Mouse (Mus musculus): ENCODE data around the gene 1810062G17Rik.

1810062G17Rik gene

DNA sequence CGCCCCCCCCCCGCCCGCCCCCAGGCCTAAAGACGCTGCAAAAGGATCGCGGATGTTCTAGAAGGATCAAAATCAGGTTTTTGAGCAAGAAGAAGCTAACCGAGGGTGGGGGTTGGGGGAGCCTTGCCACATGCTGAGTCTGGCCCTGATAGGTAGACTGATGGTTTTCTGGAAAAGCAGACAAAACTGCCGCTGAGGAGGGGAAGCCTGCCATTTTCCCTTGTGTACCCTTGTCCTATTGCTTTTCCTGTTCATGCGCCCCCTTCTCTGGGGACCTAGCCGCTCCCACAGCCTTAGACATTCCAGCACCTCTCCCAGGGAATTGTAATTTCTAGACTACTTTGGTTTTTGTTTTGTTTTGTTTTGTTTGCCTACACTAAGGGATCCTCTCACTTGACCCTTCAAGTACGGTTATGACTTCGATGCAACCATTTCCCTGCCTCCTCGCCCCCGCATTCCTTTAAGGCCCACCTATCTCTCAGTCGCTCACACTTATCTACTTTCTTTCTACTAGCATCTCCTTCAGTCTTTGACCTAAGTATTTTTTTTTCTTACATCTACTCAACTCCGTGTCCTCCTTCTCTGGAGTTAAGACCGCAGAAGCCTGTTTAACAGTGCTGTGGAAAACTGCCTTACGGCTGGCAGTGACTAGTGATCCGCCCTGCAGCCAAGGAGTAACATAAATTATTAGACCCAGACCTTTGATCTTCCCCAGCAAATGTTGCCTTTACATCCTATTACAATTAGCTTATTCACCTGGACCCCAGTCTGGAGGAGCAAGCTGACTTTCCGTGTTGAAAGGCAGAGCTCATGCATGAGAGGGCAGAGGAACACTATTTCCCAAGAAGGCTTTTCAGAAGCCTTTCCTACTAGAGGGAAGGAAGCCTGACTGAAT is 771 bp downstream of the 1810062G17Rik start:
- in situ Hi-C loops (cut with MboI, MseI): no loop called here

DNA sequence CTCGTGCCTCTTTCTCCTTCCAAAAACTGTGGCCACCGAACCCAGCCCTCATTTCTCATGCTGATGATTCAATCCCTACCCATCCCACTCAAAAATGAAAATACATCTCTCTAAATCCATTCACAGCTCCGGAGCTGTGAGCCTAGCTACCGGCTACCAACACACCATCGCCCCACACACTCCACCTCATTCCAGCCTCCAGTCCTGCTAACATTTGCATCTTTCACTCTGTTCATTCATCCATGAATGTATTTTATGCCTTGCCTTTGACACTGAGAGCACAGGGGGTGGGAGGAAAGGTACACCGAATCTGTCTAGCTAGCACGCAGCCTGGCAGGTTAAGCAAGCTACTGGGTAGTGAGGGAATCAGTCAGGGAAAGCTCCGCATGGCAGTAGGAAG is 3.0 kb downstream of the 1810062G17Rik start:
- in situ Hi-C loops (cut with MboI, MseI): no loop called here

DNA sequence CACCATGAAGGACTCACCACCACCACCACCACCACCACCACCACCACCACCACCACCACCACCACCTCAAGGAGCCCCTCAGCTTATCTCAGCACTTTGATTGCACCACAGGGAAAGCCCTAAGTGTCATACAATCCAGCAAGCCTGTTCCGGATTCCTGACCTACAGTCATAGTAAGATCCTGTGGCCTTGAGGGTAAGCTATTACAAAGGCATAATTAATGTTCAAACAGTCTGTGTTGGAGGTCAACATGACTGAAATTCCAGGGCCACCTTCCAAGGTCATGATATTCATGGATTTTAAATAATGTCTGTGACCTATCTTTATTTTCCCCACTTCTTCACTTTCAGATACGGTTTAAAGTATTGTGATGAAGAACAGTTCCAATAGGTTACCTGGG is 4.7 kb downstream of the 1810062G17Rik start:
- in situ Hi-C loops (cut with MboI, MseI): no loop called here

DNA sequence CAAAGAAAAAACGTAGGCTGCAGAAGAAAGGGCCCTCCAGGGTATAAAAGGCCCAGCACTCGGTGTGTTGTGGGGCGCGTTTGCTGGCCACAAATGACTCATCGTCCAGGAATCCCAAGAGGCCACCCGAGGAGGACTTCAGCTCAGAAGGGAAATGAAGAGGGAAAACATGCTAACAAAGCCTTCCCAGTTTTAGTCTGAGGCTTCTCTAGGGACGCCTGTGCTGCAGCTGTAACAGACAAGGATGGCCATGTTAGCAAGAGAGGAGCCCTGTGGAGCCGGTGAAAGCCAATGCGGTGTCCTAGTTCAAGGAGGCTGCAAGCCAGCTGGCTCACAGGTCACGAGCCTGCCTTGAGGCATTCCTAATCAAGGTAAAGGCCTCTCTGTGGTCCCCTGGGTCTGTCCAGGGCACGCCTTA is 6.0 kb downstream of the 1810062G17Rik start:
- in situ Hi-C loops (cut with MboI, MseI): no loop called here

DNA sequence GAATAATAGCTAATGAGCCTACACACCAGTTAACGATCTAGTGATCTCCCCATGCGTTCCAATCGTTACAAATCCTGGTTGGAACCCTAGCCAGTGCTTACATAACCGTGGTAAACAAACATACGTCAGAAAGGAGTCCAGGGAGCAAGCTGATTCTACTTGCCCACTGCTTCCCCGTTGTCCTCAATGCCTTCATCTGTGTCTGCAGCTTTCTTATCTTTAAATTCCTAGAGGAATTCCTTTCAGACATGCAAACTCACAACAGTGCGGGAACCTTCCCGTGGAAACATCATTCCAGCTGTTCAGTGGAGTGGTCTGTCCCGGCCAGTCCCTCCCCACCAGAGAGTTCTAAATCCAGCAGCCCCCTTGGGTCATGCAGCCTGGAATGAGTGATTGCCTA is 7.2 kb downstream of the 1810062G17Rik start:
- in situ Hi-C loops (cut with MboI, MseI): no loop called here

DNA sequence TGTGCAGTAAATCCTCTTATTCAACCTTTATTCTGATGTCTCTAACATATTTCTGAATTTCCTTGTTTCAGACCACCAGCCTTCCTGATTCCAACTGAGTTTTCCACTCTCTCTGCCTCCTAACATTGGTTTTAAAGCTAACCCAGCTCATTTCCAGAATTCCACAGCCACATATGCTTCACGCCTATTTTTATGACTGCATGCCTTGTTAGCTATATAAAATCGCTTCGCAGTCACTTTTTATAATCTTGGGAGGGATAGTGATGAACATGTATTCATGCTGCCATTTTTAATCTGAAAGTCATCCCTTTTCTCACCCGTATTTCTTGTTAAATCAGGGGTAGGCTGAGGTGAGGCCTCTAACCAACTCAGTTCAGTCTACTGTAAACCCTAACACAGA is 8.6 kb downstream of the 1810062G17Rik start:
- in situ Hi-C loops (cut with MboI, MseI): no loop called here

DNA sequence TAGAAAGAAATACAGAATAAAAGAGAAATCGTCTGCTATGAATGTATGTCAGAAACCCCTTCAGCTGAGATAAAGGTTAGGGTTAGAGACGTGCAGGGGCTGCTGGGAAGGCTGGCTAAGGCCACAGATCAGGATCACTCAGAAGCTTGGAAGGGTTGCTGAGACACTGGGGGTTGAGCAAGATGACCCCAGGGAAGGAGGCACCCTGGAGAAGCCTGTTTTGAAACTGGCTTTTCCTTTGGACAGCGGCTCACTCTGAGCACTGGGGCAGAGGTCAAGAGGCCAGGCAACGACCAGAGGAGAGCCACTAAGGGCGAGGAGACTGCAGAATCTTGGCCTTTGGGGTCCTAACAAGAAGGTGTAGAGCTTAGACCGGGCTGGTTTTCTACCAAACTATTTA is 10.4 kb downstream of the 1810062G17Rik start:
- in situ Hi-C loops (cut with MboI, MseI): no loop called here

DNA sequence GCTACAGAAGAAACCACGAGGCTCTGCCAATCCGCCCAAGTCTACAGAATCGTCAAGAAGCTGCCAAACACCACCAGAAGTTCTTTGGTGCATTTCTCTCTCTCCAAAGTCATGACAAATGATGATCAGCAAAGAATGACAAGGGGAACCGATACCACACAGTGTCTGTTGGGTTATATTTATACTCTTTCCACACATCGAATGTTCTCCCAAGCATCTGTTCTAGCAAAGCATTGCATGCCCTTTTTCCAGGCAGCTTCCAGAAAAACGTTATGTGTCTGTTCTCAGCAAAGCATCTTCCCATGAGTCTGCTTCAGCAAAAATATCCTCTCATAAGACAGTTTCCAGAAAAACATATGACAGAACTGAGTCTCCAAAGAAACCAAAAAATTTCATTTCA is 11.1 kb downstream of the 1810062G17Rik start:
- in situ Hi-C loops (cut with MboI, MseI): no loop called here

DNA sequence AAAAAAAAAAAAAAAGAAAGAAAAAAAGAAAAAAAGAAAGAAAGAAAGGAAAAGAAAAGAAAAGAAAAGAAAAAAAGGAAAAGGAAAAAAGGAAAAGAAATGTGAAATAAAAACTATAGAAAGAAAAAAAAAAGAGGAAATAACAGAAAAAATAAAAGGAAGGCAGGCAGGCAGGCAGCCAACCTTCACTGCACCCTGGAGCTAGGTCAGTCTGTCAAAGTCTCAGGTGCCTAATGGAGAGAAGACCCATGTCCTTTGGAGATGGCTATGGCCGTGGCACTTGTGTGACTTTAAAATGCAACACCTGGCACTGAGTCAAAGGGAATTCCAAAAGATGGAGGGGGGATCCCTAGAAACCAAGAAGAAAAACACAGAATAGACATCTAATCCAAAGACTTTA is 12.6 kb downstream of the 1810062G17Rik start:
- in situ Hi-C loops (cut with MboI, MseI): no loop called here

DNA sequence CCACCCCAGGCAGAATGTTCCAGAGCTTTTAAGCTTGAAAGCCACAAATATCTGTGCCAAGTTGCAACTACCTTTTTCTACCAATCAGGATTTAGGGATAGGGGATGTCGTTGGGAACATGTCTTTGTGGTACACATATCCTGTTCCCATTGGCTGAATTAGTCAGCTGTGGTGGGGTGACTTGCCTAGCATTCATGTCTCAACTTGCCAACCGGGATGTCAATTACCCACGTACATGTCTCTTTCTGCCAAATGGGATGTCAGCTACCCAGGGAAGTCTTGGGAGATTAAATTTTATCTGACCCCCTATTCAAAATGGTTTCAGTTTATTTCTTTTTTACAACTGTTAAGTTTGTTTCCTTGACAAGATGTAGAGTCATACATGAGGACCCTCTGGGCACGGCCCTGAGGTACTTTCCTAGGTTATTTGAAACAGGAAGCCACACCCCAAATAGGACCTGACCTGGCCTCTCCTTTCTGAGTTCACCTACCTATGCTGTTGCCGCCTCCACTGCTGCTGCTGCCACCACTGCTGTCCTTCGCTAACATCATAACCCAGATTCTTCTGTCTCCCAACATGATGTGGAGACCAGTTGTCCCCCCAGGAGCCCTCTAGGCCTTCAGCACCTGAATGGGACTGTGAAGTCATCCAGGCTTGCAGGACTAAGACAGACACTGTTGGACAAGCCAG is 13.3 kb downstream of the 1810062G17Rik start:
- in situ Hi-C loops (cut with MboI, MseI): no loop called here

DNA sequence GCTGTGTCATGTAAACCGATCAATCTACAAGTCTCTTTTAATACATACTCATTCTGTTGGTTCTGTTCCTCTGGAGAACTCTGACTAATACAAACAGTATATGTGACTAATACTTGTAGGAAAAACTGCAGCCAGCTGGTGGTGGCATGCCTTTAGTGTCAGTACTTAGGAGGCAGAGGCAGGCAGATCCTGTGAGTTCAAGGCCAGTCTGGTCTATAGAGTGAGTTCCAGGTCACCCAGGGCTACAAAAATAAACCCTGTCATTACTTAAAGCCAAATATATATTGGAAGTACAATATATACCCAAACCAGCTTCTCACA is 13.8 kb downstream of the 1810062G17Rik start:
- in situ Hi-C loops (cut with MboI, MseI): no loop called here

DNA sequence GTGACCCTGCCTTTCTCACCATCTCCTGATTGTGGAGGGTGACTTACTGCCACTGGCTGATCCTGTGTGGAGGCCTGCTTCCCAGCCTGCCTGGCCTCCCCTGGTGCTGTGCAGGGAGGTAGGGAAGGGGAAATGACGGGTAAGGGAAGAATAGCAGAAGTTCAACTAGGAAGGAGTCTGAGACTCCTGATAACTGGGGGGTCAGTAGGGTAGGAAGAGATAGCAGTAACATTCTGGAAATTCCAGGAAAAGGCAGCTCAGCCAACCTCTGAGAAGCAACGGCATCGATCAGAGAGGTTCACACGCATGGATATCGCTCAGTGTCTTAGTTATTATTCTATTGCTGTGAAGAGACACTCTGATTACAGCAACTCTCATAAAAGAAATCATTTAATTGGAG is 15.8 kb downstream of the 1810062G17Rik start:
- in situ Hi-C loops (cut with MboI, MseI): loop anchor here (5.0 kb wide), 1 partner anchor 44 kb away; no protein-coding TSS in a partner anchor

DNA sequence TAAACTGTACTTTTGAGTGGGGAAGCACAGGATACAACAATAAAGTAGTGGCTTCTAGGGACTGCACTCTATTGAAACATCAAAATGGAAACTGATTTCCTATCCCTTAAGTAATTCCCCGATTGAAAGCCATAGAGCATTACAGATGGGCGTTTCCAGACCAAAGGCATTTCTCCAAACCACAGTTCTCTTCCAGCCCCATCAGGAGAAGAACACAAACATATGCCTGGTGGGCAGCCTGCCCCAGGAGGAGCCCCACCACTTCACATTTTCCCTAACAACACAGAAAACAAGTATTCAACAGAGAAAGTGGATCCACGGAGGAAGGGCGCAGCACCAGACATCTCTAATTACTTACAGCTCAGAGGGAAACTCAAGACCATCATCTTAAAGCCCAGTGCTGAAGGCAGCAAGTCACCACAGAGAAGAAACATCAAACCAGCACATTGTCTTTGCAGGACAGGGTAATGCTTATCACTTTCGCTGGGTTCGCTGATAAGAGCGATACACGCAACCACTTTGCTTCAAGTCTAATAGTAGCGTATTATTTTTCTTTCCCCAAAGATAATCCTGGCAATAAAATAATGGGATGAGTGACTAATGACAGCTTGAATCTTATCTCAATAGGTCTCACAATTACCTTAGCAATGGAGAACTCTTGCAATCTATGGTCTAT is 17.1 kb downstream of the 1810062G17Rik start:
- in situ Hi-C loops (cut with MboI, MseI): loop anchor here (5.0 kb wide), 1 partner anchor 46 kb away; no protein-coding TSS in a partner anchor

DNA sequence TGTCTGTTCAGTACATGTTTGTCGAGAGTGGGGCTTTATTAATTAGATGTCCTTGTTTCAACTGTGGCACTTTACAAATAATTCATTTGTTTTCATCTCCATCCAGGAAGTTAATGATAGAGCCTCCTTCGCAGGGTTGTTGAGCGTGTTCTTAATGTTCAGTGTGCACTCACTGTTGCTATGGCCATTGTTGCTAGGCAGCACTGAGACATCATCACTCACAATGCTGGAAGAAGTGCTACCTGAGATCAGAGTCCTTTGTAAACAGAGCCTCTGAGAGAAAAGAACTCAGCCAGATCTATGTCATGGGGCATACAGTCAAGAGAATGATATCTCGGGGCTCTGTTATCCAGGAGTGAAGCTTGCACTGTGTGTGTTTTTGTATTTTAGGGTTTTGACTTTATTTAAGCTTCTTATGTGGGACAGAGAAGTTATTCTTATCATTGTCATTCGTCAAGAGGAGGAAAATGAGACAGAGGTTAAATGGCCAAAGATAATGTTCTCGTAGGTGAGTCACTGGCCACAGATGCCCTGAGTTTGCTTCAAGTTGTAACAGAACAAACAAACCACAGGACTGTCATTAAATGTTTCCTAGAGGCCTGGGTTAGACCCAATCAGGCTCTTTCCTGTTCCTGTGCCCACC is 18.0 kb downstream of the 1810062G17Rik start:
- in situ Hi-C loops (cut with MboI, MseI): loop anchor here (5.0 kb wide), 1 partner anchor 46 kb away; no protein-coding TSS in a partner anchor

DNA sequence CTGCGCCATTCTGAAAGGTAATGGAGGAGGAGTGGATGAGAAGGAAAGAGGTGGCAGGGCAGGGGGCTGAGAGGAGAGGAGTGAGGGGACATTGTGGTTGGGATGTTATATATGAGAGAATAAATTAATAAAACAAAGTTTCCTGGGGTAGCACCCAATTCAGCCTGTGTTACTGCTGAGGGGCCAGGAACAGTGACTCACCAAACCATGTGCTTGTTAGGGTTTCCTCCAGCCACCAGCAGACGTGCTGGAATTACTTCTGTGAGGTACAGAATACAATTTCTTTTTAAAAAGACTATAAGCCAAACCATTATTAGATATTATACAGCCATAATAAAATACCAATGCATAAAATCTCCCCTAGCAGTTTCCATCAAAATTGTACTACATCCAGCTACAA is 18.9 kb downstream of the 1810062G17Rik start:
- in situ Hi-C loops (cut with MboI, MseI): loop anchor here (5.0 kb wide), 1 partner anchor 47 kb away; no protein-coding TSS in a partner anchor

DNA sequence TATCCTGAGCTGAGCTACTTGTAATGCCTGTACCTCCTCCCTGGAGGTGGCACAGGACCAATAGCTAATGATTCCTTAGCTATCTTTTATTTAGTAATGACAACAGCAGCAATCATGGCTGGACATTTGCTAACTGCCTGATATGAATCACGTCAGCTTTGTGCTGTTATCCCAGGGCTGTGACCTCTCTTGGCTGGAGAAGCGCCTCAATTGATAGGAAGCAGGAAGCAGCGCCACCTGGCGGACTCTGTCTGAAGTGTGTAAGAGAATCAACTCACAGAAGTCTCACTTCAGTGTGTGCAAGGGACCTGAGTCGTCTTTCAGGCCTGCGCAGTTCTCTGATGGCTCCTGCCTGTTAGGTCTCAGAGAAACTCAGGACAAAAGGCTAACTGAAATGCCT is 19.7 kb downstream of the 1810062G17Rik start:
- in situ Hi-C loops (cut with MboI, MseI): no loop called here

DNA sequence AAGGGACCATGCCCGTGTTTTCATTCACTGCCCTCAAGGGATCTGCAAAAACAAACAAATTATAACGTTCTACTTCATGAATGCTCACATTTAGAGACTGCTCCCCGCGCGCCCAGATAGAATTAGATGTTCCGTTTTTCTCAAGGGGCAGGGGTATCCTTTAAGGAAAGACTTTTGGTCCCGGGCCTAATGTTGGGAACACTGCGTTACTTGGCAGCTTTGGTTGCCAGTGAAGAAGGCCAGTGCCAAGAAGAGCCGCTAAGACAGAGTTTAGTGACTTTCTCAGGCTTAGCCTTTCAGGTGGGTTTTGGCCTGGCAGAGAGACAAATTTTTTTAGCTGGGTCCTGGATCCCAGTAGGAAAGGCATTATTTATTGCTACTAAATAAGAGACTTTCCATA is 20.5 kb downstream of the 1810062G17Rik start:
- in situ Hi-C loops (cut with MboI, MseI): no loop called here

DNA sequence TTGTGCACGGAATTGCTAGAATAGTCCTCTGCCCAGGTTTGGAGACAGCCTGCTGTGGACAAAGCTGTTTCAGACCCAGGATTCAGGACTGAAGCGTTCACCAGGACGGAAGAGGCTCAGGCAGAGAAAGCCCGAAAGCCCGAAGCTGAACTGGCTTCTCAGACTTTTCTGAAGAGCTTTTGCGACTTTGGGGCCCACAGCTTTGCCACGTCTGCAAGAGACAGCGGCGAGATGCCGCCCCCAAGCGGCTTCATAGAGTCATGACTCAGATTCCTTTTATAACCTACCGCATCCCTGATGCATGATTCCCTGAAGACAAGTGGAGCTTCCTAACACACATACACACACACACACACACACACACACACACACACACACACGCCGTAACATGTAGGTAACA is 21.0 kb downstream of the 1810062G17Rik start:
- in situ Hi-C loops (cut with MboI, MseI): no loop called here

DNA sequence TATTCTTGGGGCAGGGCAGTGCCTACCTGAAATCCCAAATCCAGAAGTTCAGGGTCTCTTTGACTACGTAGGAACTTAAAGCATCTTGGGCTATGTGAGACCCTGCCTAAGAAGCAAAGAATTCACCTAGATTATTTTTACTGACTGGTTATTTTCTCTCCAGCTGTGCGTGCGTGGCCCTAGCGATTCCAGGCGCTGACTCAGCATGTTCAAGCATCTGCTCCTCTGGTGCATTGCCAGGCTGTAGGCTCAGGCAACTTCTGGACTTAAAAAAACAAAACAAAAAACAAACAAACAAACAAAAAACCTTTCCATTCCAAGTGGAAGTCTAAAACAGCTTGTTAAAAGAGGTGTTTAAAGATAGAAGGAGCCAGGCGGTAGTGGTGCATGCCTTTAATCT is 22.5 kb downstream of the 1810062G17Rik start:
- in situ Hi-C loops (cut with MboI, MseI): no loop called here

DNA sequence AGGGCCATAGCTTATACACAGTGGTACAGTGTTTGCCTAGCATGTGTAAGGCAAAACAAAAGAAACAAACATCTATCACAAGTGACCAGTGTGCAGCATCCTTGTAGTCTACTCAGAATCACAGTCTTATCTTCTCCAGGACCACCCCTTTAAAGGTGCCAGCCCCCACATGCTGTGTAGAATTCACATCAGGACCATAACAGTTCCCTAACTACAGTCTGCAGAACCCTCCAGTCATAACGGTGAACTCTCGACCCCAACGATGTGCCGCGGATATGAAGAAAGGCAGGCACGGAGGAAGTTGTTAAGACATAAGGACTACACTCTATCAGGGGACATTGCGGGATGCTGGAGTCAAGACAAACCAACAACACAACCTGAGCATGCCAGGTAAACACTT is 23.7 kb downstream of the 1810062G17Rik start:
- in situ Hi-C loops (cut with MboI, MseI): no loop called here

DNA sequence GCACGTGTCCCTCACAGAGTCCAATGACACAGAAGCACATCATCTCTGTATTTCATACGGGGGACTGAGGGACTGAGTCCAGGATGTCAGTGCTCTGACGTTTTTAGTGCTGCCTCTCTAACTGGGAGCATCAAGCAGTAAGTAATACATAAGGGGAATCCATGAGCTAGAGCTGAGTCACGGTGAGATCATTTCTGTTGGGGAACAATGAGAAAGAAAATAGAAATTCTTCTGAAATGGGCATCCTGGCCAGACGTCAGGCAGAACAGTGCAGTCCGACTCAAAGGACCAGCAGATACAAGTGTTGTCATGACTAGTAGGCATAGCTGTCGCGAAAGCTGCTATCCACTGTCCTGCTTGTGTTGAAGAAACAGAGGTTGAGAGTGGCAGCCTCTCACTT is 25.2 kb downstream of the 1810062G17Rik start:
- in situ Hi-C loops (cut with MboI, MseI): no loop called here

DNA sequence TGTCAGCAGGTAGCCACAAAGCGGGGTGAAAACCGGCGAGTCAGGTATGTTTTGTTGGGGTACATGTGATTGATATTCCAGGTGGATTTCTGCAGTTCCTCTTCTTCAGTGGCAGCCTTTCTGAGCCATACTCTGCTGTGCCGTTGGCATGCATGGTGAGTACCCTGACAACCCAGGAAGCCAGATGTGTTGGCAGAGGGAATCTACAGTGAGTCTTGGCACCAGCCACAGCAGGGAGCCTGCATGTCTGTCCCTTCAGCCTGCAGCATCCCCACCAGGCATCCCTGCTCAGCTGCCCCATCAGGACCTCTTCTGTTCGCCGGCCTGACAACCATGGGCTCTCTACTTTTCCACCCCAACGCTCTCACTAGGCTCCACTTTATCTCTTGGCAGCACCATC is 25.8 kb downstream of the 1810062G17Rik start:
- in situ Hi-C loops (cut with MboI, MseI): no loop called here
